Mouse (Mus musculus) activated CD4-positive, CD25-positive, alpha-beta regulatory T cell, adult 4 months (primary cell): ENCODE data around the gene Chil4. TPM values are rescaled to one million over a fixed set of nuclear protein-coding genes. Genes with fewer than 3 reads are reported as not detected.
"Not testable (repeated sequence)": the region's sequence is repeated elsewhere in the genome, so short reads cannot be mapped to it uniquely, and the experiment has no call there.

Source experiments
- ATAC-seq: one replicate; pipeline ENCODE4 v1.8.0; 2017
- polyA plus RNA-seq, 2 experiments: library from polyadenylated mRNA; unstranded; fragments of 100-300 nt; shearing (Covaris generic); gene quantifications; one replicate each; pipeline ENCODE4 v1.2.1; 2017

The Chil4 gene
- polyA plus RNA-seq, result not detected

- no peak for ATAC-seq
These were observed at the start of gene Chil4 for GRCm38 (mm10) chr3:106219407-106219806. Gene Chil4 (minus strand): TSS chr3:106219507.

GRCm38 (mm10) chr3:106265854-106266253 is 46.5 kb upstream of the Chil4 start:
- no peak for ATAC-seq

- no peak for ATAC-seq
These were observed 45.5 kb upstream of the Chil4 start for GRCm38 (mm10) chr3:106264854-106265253.

GRCm38 (mm10) chr3:106257076-106257475 is 37.8 kb upstream of the Chil4 start:
- ATAC-seq, result not testable (repeated sequence)

- no peak for ATAC-seq
These were observed 33.4 kb upstream of the Chil4 start for GRCm38 (mm10) chr3:106252719-106253118.

GRCm38 (mm10) chr3:106250763-106251399 is 31.6 kb upstream of the Chil4 start:
- ATAC-seq, result not testable (repeated sequence)

- ATAC-seq, result not testable (repeated sequence)
These were observed 28.1 kb upstream of the Chil4 start for GRCm38 (mm10) chr3:106247369-106247768.

GRCm38 (mm10) chr3:106240210-106240609 is 20.9 kb upstream of the Chil4 start:
- not testable (repeated sequence) for ATAC-seq

- no peak for ATAC-seq
These were observed 20.0 kb upstream of the Chil4 start for GRCm38 (mm10) chr3:106239196-106239791.

- not testable (repeated sequence) for ATAC-seq
These were observed 4.1 kb upstream of the Chil4 start for GRCm38 (mm10) chr3:106223391-106223790.

GRCm38 (mm10) chr3:106221625-106222265 is 2.4 kb upstream of the Chil4 start:
- no peak for ATAC-seq

- not testable (repeated sequence) for ATAC-seq
These were observed 888 bp downstream of the Chil4 start for GRCm38 (mm10) chr3:106218284-106218954.

GRCm38 (mm10) chr3:106198030-106198429 is 21.3 kb downstream of the Chil4 start:
- not testable (repeated sequence) for ATAC-seq

- ATAC-seq, result not testable (repeated sequence)
These were observed 22.1 kb downstream of the Chil4 start for GRCm38 (mm10) chr3:106197246-106197645.

GRCm38 (mm10) chr3:106196276-106196675 is 23.0 kb downstream of the Chil4 start:
- ATAC-seq, result no peak

- no peak for ATAC-seq
These were observed 23.8 kb downstream of the Chil4 start for GRCm38 (mm10) chr3:106195486-106195885.

- ATAC-seq, result no peak
These were observed 31.3 kb downstream of the Chil4 start for GRCm38 (mm10) chr3:106187991-106188390.

GRCm38 (mm10) chr3:106177509-106178189 is 41.7 kb downstream of the Chil4 start:
- ATAC-seq, result no peak

GRCm38 (mm10) chr3:106174971-106175370 is 44.3 kb downstream of the Chil4 start:
- not testable (repeated sequence) for ATAC-seq

- ATAC-seq, result not testable (repeated sequence)
These were observed 46.8 kb downstream of the Chil4 start for GRCm38 (mm10) chr3:106172506-106172905.

- no peak for ATAC-seq
These were observed 48.1 kb downstream of the Chil4 start for GRCm38 (mm10) chr3:106171135-106171731.

GRCm38 (mm10) chr3:106170522-106171053 is 48.7 kb downstream of the Chil4 start:
- ATAC-seq, result no peak
